Mouse (Mus musculus): ENCODE measurements around the gene Rnf214. TPM values are rescaled to one million over a fixed set of nuclear protein-coding genes. Genes with fewer than 3 reads are reported as not detected.

Gene Rnf214
- 44.2 and 49.4 TPM in 2 replicates for polyA plus RNA-seq (2015; fragmentation: Nextera tagmentation; extraction: Ambion mirVana)

- peak; percentile 87 for ATAC-seq (ENCODE audit: insufficient number of reproducible peaks, low FRiP score, low TSS enrichment, low read depth)
- WGBS, result under 1% methylated on average over 69 of the region's 80 CpGs
- peak within 1 kb of the TSS; percentile 95 for H3K27ac ChIP-seq
- H3K9ac ChIP-seq, result peak within 1 kb of the TSS; percentile 90
- peak within 1 kb of the TSS; percentile 75 for H3K4me2 ChIP-seq
- H3K27me3 ChIP-seq, result no peaks in the 10 kb centered on the region
- H3K9me3 ChIP-seq, result no peaks in the 10 kb centered on the region
- H3K4me1 ChIP-seq, result peaks cover 21% of the 10 kb centered on the region
- peaks cover 40% of the 10 kb centered on the region for H3K36me3 ChIP-seq
- peak within 1 kb of the TSS; percentile 83 for H3K4me3 ChIP-seq
Observed at GRCm38 (mm10) chr9:45906355-45907077, at the start of gene Rnf214, which contains the start of gene Pcsk7. Rnf214 (minus strand) TSS chr9:45906911. Pcsk7 (plus strand) TSS chr9:45906497.

DNA sequence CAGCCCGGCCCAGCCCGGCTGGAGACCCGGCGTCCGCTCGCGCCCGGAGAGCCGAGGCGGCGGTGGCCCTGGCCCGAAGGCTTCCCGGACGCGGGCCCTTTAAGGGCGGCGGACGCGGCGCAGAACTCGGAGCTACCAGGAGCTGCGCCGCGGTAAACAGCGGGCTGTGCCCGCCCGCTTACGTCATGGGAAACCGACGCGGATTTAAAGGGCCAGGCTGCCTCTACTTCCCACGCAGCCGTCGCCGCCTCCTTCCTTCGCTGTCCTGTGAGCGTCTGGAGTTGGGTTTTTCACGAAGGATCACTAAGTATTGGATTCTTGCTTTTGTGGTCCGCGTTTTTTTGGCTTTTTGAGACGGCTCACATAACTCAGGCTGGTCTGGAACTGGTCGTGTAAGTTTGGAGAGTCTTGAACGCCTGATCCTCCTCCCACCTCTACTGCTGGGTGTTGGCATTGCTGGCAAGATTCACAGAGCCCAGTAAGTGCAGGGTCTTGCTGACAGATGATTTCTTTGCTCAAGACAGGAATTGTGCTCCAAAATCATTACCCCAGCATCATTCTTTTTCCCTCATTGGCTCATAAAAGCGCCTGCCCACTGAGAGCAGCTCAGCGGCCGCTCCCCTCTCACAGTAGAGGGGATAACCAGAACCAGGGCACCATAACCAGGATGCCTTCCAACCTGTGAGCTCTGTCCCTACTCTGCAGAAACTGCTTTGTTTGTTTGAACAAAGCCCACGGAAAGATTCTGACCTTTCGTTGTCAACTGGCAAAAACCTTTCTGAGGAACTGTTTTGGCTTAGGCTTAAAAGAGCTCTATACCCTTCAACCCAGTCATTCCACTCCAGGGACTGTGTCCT lies 48.6 kb upstream of the Rnf214 start, which contains the start of gene Sidt2:
Gene Sidt2, minus strand, starts transcription at position 152 of the 857 bp plus-strand sequence.
- ATAC-seq (ENCODE audit: insufficient number of reproducible peaks, low FRiP score, low TSS enrichment, low read depth), result peak; percentile 91
- H3K4me3 ChIP-seq, result peak within 1 kb of the TSS; percentile 87
- H3K27me3 ChIP-seq, result no peaks in the 10 kb centered on the region
- H3K27ac ChIP-seq, result peak within 1 kb of the TSS; percentile 92
- H3K9me3 ChIP-seq, result no peaks in the 10 kb centered on the region
- H3K9ac ChIP-seq, result peak within 1 kb of the TSS; percentile 94
- under 1% methylated on average over 48 of the region's 48 CpGs for WGBS
- H3K4me1 ChIP-seq, result peaks cover 34% of the 10 kb centered on the region
- H3K4me2 ChIP-seq, result peak within 1 kb of the TSS; percentile 77
- peaks cover 18% of the 10 kb centered on the region for H3K36me3 ChIP-seq

- Histone ChIP-seq H3K4me2 (peak overlapping the region; percentile 77), H3K9me3 (no peaks in the 10 kb centered on the region), H3K4me1 (peaks cover 34% of the 10 kb centered on the region), H3K27ac (peak overlapping the region; percentile 92), H3K4me3 (peak overlapping the region; percentile 87), H3K27me3 (no peaks in the 10 kb centered on the region), H3K9ac (peak overlapping the region; percentile 94), H3K36me3 (peaks cover 26% of the 10 kb centered on the region)
- WGBS, result under 1% methylated on average over 63 of the region's 63 CpGs
- ATAC-seq (ENCODE audit: insufficient number of reproducible peaks, low FRiP score, low TSS enrichment, low read depth), result peak; percentile 20; the same call in 1 of the 2 replicates
Observed at GRCm38 (mm10) chr9:45954294-45955106, 47.8 kb upstream of the Rnf214 start.

DNA sequence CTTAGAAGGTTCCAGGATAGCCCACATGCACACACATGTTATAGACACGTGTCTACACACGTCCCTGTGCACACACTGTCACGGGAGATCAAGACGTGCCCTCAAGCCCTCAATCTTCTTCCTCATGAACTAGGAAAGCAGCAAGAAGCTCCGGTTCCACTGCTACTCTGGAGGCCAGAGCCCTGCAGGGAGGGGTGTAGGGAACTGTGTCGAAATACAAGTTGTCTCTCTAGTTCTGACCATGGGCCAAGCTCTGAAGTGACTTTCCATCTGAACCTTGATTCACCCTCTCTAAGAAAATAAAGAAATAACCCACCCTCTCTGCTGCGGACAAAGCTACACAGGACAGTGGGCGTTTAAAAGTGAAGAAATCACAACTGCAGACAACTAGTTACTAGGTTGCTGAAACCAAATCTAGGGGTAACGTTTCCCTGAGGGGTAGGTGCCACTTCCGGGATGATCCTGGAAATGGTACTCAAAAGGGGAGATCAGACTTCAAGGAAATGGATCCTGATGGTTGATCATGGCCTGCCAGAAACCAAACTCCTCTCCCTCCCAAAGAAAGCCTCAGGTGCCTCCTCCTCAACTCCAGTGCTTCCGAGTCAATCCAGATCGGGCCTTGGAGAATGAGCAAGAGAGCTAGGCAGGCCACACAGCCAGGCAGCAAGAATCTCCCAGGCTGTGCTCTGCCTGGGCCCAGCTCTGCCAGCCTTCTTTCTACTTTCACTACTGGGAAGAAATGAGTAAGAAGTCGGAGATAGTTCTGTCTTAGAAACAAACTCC lies 47.0 kb upstream of the Rnf214 start:
- no peaks in the 10 kb centered on the region for H3K9me3 ChIP-seq
- H3K4me2 ChIP-seq, result peak overlapping the region; percentile 77
- WGBS, result 48% methylated on average over 13 of the region's 13 CpGs
- H3K4me3 ChIP-seq, result peak overlapping the region; percentile 87
- H3K27me3 ChIP-seq, result no peaks in the 10 kb centered on the region
- H3K36me3 ChIP-seq, result peaks cover 33% of the 10 kb centered on the region
- no peak for ATAC-seq (ENCODE audit: insufficient number of reproducible peaks, low FRiP score, low TSS enrichment, low read depth)
- H3K27ac ChIP-seq, result peak overlapping the region; percentile 92
- H3K9ac ChIP-seq, result peak overlapping the region; percentile 94
- peaks cover 32% of the 10 kb centered on the region for H3K4me1 ChIP-seq

DNA sequence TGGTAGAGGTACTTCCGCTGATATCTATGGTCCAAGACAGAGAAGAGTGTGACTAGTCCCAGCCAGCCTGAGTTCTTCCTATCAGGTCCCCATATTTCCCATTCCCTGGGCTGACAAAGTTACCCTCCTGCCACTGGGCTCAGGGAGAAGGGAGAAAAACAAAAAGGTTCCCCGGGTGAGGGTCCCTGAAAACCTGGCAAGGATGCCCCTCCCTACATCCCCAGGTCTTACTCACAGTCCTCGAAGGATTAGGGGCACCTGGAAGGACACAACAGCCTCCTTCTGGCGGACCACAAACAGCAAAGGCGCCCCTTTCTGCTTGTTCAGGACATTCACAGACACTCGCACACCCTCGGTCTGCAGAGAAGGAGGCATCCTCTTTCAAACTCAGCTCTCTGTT lies 46.2 kb upstream of the Rnf214 start:
- H3K4me3 ChIP-seq, result peak overlapping the region; percentile 87; the same call in 1 of the 2 replicates

GRCm38 (mm10) chr9:45952057-45952456 lies 45.3 kb upstream of the Rnf214 start:
- Histone ChIP-seq H3K4me1 (peaks cover 29% of the 10 kb centered on the region), H3K36me3 (peaks cover 48% of the 10 kb centered on the region), H3K9ac (no peak overlapping the region), H3K9me3 (no peaks in the 10 kb centered on the region), H3K4me3 (no peak overlapping the region), H3K4me2 (no peak overlapping the region), H3K27ac (no peak overlapping the region), H3K27me3 (no peaks in the 10 kb centered on the region)
- 89% methylated on average over 4 of the region's 4 CpGs for WGBS
- no peak for ATAC-seq (ENCODE audit: insufficient number of reproducible peaks, low FRiP score, low TSS enrichment, low read depth)

More for the DNA sequence above, 46.2 kb upstream of the Rnf214 start:
- H3K4me1 ChIP-seq, result peaks cover 29% of the 10 kb centered on the region
- no peak overlapping the region for H3K27ac ChIP-seq
- H3K4me2 ChIP-seq, result peak overlapping the region; percentile 77; the same call in 1 of the 2 replicates
- WGBS, result 82% methylated on average over 7 of the region's 7 CpGs
- no peak for ATAC-seq (ENCODE audit: insufficient number of reproducible peaks, low FRiP score, low TSS enrichment, low read depth)
- H3K36me3 ChIP-seq, result peaks cover 41% of the 10 kb centered on the region
- no peaks in the 10 kb centered on the region for H3K9me3 ChIP-seq
- H3K9ac ChIP-seq, result 0 out of 2 replicates have a peak overlapping the region, but pooled peaks have one; percentile 14
- no peaks in the 10 kb centered on the region for H3K27me3 ChIP-seq

GRCm38 (mm10) chr9:45946872-45947183 lies 40.1 kb upstream of the Rnf214 start:
- no peaks in the 10 kb centered on the region for H3K4me1 ChIP-seq
- no peak overlapping the region for H3K4me3 ChIP-seq
- H3K4me2 ChIP-seq, result no peak overlapping the region
- H3K27me3 ChIP-seq, result no peaks in the 10 kb centered on the region
- 74% methylated on average over 10 of the region's 10 CpGs for WGBS
- ATAC-seq (ENCODE audit: insufficient number of reproducible peaks, low FRiP score, low TSS enrichment, low read depth), result no peak
- no peak overlapping the region for H3K27ac ChIP-seq
- H3K9ac ChIP-seq, result no peak overlapping the region
- no peaks in the 10 kb centered on the region for H3K9me3 ChIP-seq
- peaks cover 94% of the 10 kb centered on the region for H3K36me3 ChIP-seq

DNA sequence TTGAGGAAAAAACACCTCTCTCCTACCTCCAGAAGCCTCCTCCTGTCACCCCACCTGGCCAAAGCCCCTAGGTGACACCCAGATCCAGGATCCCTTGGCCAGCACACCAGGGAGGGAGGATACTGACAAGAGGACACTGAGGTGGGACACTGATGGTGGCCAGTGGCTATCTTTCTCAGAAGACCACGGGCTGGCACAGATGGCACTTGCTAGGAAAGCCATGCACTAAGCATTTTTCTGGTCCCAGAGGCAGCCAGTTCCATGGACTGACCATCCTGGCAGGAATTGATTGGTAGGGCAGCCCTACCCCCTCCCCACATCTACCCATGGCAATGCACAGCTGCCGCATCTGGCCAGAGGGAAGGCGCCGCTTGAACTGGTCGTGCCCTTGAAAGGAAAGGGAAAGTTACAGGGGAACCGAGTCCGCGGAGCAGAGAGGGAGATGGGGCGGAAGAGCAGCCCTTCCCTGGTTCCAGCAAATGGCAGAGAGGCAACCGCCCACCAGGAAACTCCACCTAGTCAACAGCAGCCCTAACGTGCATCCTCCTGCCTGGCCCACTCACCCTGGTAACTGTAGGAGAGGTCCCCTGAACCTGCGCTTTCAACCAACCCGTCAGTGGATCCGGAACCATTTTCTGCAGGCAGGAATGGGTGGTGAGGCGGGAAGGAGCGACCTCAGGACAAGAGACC lies 39.6 kb upstream of the Rnf214 start:
- no peaks in the 10 kb centered on the region for H3K9me3 ChIP-seq
- 87% methylated on average over 16 of the region's 16 CpGs for WGBS
- peaks cover 95% of the 10 kb centered on the region for H3K36me3 ChIP-seq
- no peak overlapping the region for H3K27ac ChIP-seq
- H3K4me3 ChIP-seq, result no peak overlapping the region
- no peak for ATAC-seq (ENCODE audit: insufficient number of reproducible peaks, low FRiP score, low TSS enrichment, low read depth)
- no peaks in the 10 kb centered on the region for H3K27me3 ChIP-seq
- H3K4me1 ChIP-seq, result no peaks in the 10 kb centered on the region
- no peak overlapping the region for H3K9ac ChIP-seq
- no peak overlapping the region for H3K4me2 ChIP-seq

DNA sequence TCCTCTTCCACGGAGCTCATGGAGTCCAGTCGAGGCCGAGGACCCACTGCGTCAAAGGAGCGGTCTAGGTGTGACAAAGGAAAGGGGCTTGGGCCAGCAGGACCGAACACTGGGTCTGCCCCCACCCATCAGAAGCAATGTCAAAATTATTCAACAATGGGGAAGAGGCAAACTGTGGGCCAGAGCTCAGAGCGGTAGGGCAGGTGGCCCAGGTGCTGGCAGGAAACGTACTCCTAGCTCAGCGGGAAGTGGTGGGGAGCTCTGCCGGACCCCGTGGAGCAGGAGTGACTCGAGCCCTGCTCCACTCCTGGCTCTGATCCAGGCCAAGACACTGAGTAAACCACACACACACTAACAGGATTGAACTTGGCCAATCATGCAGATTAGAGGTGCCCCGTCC lies 39.0 kb upstream of the Rnf214 start:
- no peaks in the 10 kb centered on the region for H3K4me1 ChIP-seq
- no peaks in the 10 kb centered on the region for H3K9me3 ChIP-seq
- no peak overlapping the region for H3K4me3 ChIP-seq
- peaks cover 95% of the 10 kb centered on the region for H3K36me3 ChIP-seq
- no peak overlapping the region for H3K9ac ChIP-seq
- H3K27me3 ChIP-seq, result no peaks in the 10 kb centered on the region
- no peak for ATAC-seq (ENCODE audit: insufficient number of reproducible peaks, low FRiP score, low TSS enrichment, low read depth)
- 83% methylated on average over 13 of the region's 13 CpGs for WGBS
- no peak overlapping the region for H3K4me2 ChIP-seq
- no peak overlapping the region for H3K27ac ChIP-seq

DNA sequence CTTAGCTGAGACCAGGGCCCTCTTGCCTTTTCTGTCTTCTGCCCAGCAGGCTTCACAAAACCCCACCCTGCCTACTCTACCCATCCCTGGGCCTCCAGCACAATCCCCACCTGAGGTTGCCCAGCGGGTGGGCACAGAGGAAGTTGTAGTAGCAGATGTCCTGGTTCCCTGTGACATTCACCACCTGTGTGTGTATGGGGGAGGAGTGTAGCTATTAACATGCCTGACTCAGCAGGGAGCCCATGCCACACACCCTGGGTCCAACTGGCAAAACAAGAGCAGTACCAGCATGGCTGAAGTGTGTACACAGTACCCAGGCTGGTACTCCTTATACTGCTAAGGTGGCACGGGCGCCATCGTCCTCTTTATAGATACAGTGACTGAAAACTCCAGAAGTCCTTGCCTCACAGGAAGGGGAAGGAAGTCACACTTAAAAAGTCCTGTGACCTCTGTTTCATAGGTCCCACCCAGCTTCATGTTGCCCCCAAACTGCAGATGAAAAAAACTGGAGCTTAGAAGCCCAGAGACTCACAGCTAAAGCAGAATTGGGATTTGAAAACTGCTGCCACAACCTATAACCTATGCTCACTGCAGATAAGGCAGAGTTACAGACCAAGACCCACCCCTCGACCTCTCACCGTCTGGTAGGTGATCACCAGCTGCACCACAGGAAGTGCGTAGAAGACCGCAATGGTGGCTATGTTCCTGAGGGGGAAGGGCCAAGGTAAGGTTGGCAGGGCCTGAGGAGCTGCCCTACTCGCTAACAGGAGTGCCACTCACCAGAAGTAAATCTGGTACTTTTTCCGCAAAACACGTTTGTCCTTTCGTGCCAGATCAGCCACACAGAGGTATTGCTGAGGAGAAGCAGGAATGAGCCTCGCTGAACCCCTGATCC lies 38.0 kb upstream of the Rnf214 start:
- peaks cover 88% of the 10 kb centered on the region for H3K36me3 ChIP-seq
- H3K9me3 ChIP-seq, result no peaks in the 10 kb centered on the region
- no peaks in the 10 kb centered on the region for H3K4me1 ChIP-seq
- H3K9ac ChIP-seq, result no peak overlapping the region
- WGBS, result 81% methylated on average over 13 of the region's 13 CpGs
- no peak overlapping the region for H3K4me3 ChIP-seq
- no peak overlapping the region for H3K27ac ChIP-seq
- H3K27me3 ChIP-seq, result no peaks in the 10 kb centered on the region
- no peak overlapping the region for H3K4me2 ChIP-seq
- ATAC-seq (ENCODE audit: insufficient number of reproducible peaks, low FRiP score, low TSS enrichment, low read depth), result no peak
